Mouse (Mus musculus) WW6 (cell line): ENCODE measurements around the gene Lpp.

Source experiments
- DNase-seq: peaks from one replicate; pipeline ENCODE4 v3.0.0-alpha.2; 2013; ENCODE audit warnings: low read depth, low spot score

Lpp gene

DNA sequence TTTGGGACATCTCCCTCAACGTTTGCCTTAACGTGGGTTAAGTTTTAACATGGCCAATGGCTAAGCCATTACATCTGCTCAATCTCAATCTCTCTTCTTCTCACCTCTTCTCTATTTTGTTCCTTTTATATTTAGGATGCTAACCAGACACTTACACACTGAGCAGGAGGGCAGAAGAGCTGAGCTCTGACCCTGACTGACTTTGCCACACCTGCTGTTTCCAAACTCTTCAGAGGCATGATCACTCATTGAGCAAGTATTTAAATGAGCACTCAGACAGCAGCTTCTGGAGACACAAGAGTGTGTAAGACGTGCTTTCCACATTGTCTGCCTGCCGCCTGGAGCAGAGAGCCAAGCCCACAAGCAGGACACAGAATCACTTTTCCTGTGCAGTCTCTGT lies 77.7 kb downstream of the Lpp start:
- DNase-seq, result no peak

DNA sequence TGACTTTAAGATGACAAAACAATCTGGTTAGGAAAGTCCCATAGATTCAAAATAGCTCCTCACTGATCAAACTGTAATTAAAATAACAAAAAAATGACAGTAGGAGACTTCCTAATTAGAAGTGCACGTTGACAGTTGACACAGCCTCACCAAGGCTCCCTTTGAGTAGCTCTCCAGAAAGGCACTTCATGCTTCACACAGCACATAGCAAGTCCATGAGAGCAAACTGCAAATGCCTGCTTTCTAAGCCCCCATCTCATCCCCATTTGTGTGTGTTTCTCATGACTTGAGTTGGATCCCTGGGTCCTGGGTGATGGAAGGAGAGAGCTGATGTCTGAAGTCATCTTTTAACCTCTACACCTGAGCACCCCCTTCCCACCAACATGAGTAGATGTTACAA lies 78.5 kb downstream of the Lpp start:
- no peak for DNase-seq

DNA sequence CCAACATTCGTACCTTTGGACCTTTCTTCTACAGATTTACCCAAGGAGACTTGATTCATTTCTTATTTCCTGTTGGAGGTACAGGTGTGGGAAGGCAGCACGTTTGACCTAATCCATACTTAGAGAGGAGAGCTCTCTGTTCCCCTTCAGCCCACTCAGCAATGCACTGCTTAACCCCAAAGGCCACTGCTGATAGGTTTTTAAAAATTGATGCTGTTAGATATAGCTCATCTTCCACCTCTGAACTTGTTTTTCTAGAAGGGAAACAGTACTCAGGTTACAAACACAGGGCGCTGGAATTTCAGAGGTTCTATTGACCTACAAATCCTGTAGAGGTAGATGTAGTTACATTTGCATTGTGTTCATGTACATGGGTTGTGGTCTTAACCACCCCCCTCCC lies 80.7 kb downstream of the Lpp start:
- DNase-seq, result no peak

- no peak for DNase-seq
Measured at GRCm38 (mm10) chr16:24474781-24475180, 81.5 kb downstream of the Lpp start.

DNA sequence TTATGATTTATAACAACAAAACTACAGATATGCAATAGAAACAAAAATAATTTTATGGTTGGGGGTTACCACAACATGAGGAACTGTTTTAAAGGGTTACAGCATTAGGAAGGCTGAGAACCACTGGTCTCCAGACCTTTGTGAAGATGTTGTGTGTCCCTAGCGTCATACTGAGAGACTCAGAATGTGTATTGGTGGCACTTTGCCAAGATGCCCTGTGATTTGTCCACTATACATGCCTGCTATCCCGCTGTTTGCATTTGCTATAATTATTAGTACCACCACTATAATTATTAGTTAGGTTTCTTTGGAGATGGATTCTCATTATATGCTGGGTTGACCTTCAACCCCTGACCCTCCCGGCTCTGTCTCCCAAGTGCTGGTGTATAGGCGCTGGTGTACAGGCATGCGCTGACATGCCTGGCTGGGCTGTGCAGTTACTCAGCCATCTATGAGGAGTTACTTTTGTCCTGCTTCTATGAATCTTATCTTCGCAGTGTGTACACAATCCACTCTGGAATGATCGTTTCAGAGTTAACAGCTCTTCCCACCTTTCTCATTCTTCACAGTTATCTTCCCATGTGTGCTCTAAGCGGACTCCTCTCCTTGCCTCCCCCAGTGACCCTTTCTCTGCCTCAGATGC lies 82.1 kb downstream of the Lpp start:
- no peak for DNase-seq

GRCm38 (mm10) chr16:24476911-24477401 lies 83.6 kb downstream of the Lpp start:
- DNase-seq, result no peak

GRCm38 (mm10) chr16:24478006-24478405 lies 84.7 kb downstream of the Lpp start:
- no peak for DNase-seq

GRCm38 (mm10) chr16:24478851-24479250 lies 85.5 kb downstream of the Lpp start:
- no peak for DNase-seq

GRCm38 (mm10) chr16:24482648-24483047 lies 89.3 kb downstream of the Lpp start:
- no peak for DNase-seq

DNA sequence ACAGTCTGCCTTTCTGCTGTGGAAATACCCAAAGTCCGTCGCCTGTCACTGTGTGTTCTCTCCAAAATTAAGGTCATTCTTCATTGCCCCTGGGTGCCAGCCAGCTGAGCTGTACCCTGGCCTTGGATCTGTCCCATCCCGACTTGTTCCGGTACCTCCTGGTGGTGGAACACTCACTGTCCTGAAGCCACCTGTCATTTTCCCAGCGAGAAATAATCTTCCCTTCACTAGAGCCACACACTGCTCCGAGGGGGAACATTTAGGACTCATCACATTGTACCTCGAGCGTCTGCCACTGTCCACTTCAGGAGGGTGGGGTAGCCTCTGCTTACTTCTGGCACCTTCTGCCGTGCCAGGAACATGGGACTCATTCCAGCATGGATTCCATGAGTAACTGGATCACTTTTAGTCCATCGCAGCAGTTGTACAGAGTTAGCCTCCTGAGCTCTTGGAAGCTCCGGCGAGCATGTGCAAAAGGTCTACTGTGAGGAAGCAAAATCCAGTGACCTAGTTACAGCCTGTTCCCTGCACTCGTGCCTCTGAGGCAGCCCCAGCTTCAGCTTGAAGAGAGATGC lies 90.3 kb downstream of the Lpp start:
- no peak for DNase-seq

- DNase-seq, result no peak
Measured at GRCm38 (mm10) chr16:24487782-24488241, 94.5 kb downstream of the Lpp start.

- DNase-seq, result no peak
Measured at GRCm38 (mm10) chr16:24489516-24490285, 96.4 kb downstream of the Lpp start.

DNA sequence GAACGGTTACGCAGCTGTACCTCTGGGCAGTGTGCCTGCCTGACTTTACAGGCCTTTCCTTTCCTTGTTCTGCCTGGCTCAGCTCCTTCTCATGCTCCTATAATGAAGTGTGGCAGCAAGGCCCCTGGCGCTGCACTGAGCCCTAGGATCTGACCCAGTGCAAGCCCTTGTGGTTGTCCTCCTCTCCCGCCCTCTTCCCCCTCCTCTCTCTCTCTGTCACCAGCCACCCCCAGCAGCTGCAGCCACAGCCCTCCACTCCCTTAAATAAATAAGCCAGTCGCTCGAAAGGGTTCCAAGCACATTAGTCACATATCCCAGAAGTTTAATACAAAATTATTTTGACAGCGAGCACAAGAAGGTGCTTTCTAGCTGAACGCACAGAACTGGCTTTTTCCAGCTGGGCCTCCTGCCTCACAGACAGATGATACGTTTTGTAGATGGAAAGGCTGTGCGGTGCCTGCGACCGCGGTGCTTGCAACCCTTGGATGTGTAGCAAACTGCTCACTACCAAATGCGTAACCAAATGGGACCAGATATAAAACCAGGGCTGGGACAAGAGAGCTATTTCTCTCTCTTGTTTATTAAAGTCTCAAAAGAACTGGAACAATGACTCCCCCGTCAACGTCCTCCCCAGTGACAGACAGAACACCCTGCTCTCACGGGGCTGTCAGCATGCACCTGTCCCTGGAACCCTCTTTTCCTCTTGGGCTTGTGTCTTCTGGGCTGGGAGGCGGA lies 97.6 kb downstream of the Lpp start:
- no peak for DNase-seq

GRCm38 (mm10) chr16:24491486-24491758 lies 98.1 kb downstream of the Lpp start:
- DNase-seq, result no peak

DNA sequence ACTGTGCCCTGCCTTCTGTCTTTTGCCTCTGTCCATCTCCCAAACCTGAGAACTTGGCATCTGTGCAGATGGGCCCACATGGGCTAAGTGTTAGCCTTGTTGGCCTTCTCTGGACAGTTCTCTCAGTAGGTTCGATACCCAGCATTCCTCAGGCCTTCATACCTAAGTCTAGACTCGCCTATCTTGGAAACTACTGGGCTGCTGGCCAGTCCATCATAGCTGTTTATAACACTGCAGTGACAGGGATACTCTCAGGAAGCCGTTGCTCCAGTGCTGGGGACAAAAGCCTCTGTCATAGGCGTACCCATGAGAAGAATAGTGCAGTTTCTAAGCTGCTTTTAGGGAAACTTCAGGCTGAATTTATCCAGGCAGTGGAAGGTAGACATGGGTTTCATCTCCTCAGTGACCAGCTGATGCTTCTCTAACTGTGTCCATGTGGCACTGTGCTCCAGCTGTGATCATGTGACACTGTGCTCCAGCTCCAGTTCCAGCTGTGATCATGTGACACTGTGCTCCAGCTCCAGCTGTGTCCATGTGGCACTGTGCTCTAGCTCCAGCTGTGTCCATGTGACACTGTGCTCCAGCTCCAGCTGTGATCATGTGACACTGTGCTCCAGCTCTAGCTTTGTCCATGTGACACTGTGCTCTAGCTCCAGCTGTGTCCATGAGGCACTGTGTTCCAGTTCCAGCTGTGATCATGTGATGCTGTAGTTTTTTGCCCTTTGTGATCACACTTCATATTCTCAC lies 99.1 kb downstream of the Lpp start:
- DNase-seq, result no peak

GRCm38 (mm10) chr16:24494531-24494930 lies 101.2 kb downstream of the Lpp start:
- DNase-seq, result no peak

DNA sequence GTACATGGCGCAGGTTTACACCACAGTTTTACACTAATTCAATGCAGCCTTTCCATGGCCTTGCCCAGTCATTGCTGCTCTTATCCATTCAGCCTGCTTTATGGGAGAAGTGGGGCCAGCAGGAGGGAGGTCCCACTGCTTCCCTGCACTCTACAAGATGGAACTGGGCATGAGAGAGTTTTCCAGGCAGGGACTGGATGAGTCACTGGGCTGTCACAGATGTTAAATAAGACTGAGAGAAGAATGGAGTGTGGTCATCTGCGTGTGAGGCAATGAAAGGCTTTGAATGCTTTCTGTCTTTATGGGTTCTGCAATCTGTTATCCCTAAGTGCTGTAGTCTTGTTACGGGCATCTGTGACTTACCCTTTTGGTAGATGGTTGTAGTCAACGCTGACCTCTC lies 102.2 kb downstream of the Lpp start:
- DNase-seq, result no peak

GRCm38 (mm10) chr16:24496635-24497034 lies 103.3 kb downstream of the Lpp start:
- DNase-seq, result no peak

DNA sequence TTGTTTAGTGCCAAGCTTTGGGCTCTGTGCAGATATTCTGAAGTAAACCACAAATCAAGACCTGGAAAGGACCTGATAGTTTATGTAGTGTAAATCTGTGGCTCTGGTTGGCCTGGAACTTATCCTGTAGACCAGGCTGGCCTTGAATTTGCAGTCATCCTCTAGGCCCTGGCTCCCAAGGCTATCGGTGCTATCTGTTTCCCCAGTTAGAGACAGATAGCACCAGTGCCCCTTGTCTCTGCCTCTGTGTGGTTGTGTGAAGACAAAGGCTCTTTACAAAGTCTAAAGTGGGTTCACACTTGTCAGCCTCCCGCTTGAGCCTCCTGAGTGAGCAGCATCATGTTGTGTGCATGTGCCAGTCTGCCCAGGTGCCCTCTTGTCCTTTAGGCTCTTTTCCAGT lies 104.1 kb downstream of the Lpp start:
- DNase-seq, result no peak

DNA sequence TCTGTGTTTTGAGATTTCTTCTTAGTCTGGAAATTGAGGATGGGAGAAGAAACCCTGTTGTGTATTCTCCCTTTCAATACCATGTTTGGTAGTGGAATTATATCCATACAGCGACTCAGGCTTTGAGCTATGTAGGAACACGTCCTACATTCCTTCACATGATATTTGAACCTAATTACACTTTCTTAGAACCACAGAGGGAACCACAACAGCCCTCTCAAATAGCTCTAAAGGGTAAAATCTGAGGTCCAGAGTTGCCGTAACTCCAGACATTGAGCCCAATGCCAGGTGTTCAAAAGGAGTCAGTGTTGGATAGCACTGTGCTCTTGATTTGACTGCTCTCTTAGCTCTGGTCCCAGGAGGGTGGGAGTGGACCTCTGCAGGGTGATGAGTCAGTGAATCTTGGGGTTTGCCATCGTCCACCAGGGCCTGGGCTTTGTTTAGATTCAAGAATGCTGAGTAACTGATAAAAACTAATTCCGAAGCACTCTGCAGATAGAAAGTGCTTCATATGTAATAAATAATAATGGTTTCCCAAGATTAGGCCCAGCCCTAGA lies 104.9 kb downstream of the Lpp start:
- no peak for DNase-seq

DNA sequence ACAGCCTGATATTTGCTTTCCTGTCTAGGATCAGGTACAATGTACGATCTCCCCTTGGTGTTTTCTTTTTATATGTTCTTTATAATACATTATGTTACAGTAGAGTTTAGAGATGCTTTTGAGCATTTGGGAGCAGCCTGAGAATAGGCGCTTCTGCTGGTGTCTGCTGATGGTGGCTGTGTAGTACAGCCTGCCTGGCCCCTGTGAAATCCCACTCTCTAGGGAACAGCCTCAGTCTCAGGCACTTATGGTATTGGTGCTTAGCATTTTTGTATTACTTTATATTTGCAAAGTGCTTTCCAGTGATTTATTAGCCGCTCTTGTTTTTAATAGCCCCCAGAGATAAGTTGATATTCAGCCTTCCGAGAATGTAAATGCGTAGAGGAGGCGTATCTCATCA lies 107.9 kb downstream of the Lpp start:
- DNase-seq, result no peak
